Mouse (Mus musculus) CH12F3 (cell line): ENCODE results near the gene Ier5.

Experiments
- in situ Hi-C: fragments of 300-500 bp; cut with MboI; formaldehyde crosslinking; loops from 2 replicates; pipeline ENCODE4 v1.14.3; 2020; ENCODE audit warnings: low sequenced_read_pairs

Ier5 gene

DNA sequence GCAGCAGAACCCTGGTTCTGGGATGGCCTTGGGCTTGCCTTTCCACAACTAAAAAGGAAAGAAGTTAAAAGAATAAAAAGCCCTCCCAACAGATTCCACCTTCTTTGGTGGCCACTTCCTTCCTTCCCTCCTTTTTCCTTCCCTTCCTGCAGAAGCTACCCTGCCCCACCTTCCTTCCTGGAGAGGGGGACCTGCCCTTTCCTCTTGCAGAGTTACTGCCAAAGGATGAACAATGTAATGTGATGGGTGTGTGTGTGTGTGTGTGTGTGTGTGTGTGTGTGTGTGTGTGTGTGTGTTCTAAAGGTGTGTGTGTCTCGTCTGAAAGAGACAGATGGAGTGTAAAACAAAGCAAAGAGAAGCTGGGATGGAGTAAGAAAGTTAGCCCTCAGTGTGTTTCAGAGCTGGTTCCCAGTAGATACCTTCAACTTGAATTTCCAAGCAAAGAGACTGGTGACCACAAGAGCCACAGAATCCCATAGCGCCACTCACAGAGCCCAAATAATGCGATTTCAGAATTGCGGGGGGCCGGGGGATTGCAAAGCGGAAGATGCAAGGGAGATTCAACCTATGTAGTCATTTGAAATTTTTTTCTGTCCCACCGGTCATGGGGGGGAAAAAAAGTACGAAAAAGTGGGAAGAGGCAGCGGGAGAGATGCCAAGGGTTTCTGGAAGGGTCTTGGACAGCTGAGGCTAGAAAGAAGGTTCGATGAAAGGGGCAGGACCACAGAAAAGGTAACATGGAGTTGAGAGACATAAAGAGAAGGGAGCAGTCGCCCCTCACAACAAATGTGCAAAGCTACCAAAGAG, 17.1 kb downstream of the Ier5 start:
- in situ Hi-C loops: no loop called here

- in situ Hi-C loops: no loop called here
Measured at GRCm38 (mm10) chr1:155077675-155078074, 21.8 kb downstream of the Ier5 start.

- in situ Hi-C loops: no loop called here
Measured at GRCm38 (mm10) chr1:155075856-155076255, 23.6 kb downstream of the Ier5 start.

GRCm38 (mm10) chr1:155074856-155075255, 24.6 kb downstream of the Ier5 start:
- in situ Hi-C loops: no loop called here

DNA sequence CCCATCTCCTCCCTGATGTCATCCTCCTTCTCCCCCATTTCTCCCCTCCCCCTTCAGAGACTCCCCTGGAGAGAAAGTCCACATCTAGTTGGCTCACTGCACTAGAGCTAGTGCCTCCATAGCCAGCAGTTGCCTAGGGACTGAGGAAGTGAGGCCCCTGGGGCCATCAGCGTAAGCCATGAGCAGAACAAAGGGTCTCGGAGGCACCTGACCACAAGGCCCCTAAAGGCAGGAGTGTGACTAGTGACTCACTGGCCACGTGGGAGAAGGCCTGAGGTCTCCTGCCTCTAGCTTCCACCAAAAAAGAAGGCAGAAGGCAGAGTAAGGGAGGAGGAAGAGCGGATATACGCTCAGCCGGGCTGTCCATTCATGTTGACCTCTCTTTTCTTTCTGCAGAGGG, 25.5 kb downstream of the Ier5 start:
- in situ Hi-C loops: no loop called here

DNA sequence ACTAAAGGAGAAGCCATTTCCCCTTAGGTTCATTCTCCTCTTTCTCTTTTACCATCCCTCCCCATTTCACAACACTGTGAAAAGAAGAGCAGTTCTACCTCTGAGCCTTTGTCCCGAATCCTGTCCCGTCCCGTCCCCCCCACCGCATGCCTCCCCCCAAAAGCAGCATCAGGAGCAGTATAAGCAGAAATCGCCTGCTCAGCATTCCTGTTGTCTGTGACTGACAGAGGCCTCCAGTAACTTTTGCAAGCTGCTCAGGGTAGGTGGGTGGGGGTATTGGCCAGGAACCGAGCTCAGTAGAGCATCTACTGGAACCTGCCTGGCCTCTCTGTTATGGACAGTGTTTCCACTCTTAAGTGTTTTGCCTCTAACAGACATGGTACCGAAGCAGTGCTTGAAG, 26.3 kb downstream of the Ier5 start:
- in situ Hi-C loops: no loop called here

DNA sequence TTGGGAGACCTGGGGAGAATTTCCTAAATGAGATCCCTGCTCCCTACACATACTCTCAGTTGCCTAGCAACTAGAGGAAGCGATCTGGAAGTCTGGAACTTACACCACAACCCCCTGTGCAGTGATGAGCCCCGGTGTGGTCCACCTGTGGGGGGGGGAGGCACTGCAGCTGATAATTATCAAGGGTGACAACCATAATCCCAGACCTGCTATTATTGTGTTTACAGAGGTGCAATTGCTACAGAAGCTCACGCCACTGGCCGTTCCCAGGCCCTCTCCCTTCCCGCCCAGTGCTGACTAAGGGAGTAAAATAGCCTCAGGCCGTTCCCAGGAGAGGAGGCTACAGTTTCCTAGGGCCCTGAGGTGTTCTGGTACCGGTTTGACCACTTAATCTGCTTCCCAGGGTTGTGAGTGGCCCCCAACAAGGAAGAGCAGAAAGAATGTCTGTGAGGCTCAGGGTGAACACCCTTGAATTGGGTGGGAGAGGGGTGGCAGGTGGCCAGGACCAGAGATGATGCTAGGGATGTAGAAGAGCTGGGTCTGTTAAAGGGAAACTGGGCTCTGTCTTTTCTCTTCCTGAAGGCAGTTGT, 28.1 kb downstream of the Ier5 start:
- in situ Hi-C loops: no loop called here

DNA sequence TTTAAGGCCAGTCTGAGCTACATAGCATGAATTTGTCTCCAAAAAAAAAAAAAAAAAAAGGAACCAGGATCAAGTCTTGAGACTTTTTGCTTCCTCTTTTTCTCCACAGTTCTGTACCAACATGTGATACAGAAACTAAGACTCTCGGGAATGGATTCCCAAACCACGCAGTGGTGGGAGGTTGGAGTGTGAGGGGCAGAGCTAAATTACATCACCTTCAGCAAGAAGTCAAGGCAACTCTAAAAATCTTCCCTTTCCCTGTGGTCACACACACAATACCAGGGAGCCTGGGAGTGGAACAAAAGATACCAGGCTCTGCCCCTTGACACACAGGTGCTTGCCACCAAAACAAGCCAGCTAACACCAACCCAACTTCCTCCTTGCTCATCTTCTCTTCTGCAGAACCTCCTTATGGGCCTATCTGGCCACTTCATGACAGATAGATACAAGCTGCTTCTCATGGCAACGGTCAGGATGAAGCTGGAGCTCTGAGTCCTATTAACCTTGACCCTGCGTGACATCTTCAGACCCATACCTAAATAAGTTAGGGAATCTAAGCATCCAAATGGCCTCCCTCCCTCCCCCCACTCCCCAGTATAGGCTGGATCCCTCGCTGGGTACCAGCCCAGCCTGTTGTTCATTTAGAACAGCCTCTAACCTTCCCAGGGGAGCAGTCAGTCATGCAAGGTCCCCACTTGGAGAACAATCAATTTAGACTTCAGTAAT, 28.7 kb downstream of the Ier5 start:
- in situ Hi-C loops: no loop called here

- in situ Hi-C loops: no loop called here
Measured at GRCm38 (mm10) chr1:155069696-155070095, 29.7 kb downstream of the Ier5 start.

- in situ Hi-C loops: no loop called here
Measured at GRCm38 (mm10) chr1:155066196-155066595, 33.2 kb downstream of the Ier5 start.

GRCm38 (mm10) chr1:155065068-155065701, 34.3 kb downstream of the Ier5 start:
- in situ Hi-C loops: no loop called here

DNA sequence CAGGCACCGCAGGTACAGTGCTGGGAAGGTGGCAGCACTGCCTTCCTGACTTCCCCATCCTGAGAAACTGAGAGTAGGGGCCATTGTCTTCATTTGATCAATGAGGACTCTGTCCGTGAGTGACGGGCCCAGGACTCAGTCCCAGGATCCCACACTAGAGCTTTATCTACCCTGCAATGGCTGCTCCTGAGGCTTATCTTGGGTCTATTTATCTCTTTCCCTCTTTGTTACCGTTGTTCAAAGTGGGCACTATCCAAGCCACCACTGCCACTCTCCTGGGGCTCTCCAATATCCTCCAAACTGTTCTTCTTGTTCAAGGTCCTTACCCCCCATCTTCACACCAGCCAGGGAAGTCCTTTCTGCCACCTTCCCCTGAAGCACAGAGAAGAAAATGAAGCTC, 34.8 kb downstream of the Ier5 start:
- in situ Hi-C loops: no loop called here

GRCm38 (mm10) chr1:155064111-155064510, 35.3 kb downstream of the Ier5 start:
- in situ Hi-C loops: no loop called here

GRCm38 (mm10) chr1:155062963-155063362, 36.5 kb downstream of the Ier5 start:
- in situ Hi-C loops: no loop called here

DNA sequence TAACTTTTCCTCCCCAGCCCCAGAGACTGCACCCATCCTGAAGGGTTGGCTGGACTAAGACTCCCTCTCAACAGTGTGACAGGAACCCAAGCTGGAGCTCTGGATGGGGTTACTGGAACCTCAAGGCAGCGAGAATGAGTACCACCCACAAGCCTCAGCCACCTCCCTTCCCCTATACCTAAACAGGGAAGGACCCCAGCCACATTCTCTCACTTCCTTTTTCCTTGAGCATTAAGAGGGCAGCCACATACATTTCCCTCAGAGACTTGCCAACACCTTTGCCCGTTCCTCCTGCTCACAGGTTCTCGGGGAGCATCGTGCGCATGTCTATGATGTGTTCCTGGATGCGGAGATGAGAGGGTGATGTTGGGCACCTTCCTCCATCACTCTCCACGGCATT, 37.4 kb downstream of the Ier5 start:
- in situ Hi-C loops: no loop called here

DNA sequence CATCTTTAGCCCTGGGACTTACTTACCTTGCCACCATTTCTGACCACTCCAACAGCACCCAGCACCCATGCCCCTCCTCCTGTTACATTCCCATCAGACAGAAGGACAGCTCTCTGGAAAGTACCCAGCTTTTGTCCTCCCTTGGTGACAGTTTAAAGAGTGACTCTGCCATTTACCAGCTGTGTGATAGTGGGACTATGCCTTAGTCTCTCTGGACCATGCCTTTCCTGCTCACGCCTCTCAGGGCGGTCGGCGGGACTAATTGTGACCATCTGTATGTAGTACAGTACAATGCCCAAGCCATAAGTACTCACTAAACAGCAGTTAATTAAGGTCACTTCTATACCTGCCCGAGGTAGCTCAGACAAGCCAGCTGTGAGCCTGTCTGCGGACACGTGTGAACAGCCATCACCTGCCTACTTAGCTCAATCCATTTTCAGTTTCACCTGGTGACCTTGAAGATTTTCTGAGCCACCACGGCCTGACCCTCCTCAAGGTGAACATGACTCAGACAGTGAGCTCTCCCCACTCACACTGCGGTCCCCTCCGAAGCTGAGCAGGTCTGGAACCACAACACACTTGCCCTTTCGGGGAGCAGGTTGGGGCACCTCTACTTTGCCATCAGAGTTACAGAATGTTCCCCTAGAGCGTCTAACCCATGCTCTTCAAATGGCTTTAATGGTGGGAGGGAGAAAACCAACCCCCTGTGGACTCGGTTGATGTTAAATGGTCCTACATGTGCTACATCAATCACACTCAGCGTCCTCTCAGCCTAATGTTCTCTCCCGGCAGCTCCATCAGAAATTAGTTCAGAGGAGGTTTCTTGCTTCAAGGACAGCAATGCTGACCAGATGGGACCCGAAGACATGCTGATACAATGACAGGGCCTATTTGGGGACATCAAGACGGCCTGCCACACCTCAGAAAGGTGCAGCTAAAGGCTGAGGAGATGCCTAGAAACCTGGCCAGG, 38.3 kb downstream of the Ier5 start:
- in situ Hi-C loops: no loop called here

- in situ Hi-C loops: no loop called here
Measured at GRCm38 (mm10) chr1:155060261-155060660, 39.2 kb downstream of the Ier5 start.

- in situ Hi-C loops: no loop called here
Measured at GRCm38 (mm10) chr1:155059505-155059904, 39.9 kb downstream of the Ier5 start.

DNA sequence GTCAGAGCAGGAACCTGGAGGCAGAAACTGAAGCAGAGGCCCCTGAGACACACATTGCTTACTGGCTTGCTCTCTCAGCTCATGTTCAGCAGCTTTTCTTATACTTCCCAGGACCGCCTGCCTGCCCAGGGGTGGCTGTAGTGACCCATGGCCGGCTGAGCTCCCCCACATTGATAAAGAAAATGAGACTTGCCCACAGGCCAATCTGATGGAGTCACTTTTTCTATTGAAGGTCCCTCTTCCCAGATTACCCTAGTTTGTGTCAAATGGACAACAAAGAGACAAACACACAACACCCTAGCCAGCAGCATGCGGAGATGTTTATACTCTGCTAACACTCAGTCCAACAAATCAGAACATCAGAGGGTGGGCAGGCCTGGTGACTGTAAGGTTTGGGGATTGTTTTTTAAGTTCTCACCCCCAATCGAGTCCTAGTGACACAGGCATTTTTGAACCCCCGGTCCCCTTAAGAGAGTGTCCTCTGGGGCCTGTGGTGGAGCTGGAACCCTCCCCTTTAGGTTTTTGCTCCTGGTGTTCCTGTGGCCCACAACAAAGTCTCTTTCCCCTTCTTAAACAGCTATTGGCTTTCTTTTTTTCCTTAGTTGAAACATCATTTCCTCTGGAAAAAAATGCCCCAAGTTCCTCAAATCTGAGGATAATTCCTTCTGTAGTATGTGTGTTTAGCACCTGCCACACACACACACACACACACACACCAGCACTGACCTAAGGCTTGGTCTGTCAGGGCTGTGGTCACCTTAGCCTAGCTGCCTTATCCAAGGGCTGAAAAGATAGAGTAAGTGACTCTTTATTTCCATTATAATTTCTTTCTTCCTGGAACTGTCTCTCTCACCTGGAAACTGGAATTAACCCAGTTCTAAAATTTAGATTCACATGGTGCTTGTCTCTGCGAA, 41.1 kb downstream of the Ier5 start:
- in situ Hi-C loops: no loop called here
